Mouse (Mus musculus): ENCODE results near the gene Tubg1. TPM values are rescaled to one million over a fixed set of nuclear protein-coding genes. Genes with fewer than 3 reads are reported as not detected.
"Not testable (repeated sequence)": the region's sequence is repeated elsewhere in the genome, so short reads cannot be mapped to it uniquely, and the experiment has no call there.

Gene Tubg1
- polyA plus RNA-seq, 1 experiment from 2014 or later, result 62.7 TPM

GRCm38 (mm10) chr11:101146377-101146776 is 26.6 kb downstream of the Tubg1 start:
- Histone ChIP-seq H3K27me3 (no peaks in the 10 kb centered on the region), H3K27ac (no peak overlapping the region), H3K4me3 (no peak overlapping the region), H3K9ac (no peak overlapping the region), H3K4me1 (peaks cover 15% of the 10 kb centered on the region), H3K36me3 (no peaks in the 10 kb centered on the region), H3K4me2 (no peak overlapping the region), H3K9me3 (no peaks in the 10 kb centered on the region)
- 31% methylated on average over 10 of the region's 10 CpGs for WGBS
- no peak for ATAC-seq (ENCODE audit: insufficient number of reproducible peaks, low FRiP score, low TSS enrichment, low read depth)

GRCm38 (mm10) chr11:101148751-101149150 is 29.0 kb downstream of the Tubg1 start:
- Histone ChIP-seq H3K27me3 (no peaks in the 10 kb centered on the region), H3K4me1 (peaks cover 14% of the 10 kb centered on the region), H3K4me3 (no peak overlapping the region), H3K9me3 (no peaks in the 10 kb centered on the region), H3K27ac (peak overlapping the region; percentile 86), H3K36me3 (no peaks in the 10 kb centered on the region), H3K9ac (no peak overlapping the region), H3K4me2 (no peak overlapping the region)
- ATAC-seq (ENCODE audit: insufficient number of reproducible peaks, low FRiP score, low TSS enrichment, low read depth), result no peak
- 46% methylated on average over 10 of the region's 10 CpGs for WGBS

DNA sequence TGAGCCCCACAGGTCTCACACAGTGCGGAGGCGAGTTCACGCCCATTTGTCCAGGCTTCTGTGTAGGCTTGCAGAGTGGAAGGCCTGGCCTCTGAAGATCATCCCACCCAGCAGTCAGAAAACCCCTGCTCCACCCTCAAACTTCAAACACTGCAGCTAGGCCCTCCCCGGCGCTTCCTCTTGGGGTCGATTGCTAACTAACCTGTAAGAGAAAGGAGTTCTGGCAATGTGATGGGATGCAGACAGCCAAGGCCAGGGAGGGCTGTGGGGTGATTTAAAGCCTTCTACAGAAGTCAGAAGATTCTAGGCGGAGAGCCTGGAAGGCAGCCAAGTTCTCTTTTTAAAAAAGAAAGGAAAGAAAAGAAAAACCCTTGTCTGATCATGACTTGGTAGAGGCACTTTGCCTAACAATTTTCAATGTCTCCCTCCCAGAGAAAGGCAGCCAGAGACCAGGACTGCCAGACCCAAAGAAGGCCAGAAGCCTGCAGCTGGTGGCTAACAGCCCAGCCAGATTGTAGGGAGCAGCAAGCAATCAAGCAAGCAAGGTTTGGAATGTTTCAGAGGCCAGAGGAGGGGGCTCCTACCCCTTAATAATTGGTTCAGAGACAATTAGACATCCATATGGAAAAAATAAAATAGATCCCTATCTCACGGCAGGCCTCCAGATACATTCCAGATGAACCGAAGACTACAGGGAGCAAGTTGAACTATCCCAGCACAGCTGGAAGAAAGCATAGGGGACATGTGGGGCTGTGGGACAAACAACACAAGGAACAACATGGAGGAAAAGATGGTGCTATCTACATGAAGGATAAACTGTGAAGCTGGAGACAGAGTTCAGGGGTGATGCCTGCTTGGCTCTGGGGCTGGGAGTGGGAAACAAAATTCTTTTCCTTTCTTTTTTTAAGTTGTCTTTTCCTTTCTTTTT is 29.7 kb downstream of the Tubg1 start:
- Histone ChIP-seq H3K4me1 (peaks cover 11% of the 10 kb centered on the region), H3K9ac (no peak overlapping the region), H3K27ac (peak overlapping the region; percentile 86), H3K27me3 (no peaks in the 10 kb centered on the region), H3K4me2 (no peak overlapping the region), H3K36me3 (no peaks in the 10 kb centered on the region), H3K9me3 (no peaks in the 10 kb centered on the region), H3K4me3 (no peak overlapping the region)
- 15% methylated on average over 9 of the region's 9 CpGs for WGBS
- ATAC-seq (ENCODE audit: insufficient number of reproducible peaks, low FRiP score, low TSS enrichment, low read depth), result peak; percentile 83

DNA sequence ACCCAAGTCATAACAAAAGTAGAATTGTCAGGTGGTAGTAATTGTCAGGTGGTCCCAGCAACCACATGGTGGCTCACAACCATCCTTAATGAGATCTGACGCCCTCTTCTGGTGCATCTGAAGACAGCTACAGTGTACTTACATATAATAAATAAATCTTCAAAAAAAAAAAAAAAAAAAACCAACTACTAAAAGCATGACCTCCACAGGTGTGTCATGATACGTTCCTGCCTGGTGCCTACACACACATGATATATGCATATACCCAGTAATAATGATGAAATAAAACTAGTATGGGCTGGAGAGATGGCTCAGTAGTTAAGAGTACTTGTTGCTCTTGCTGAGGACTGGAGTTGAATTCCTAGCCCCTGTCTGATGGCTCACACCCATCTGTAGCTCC is 31.3 kb downstream of the Tubg1 start:
- ATAC-seq (ENCODE audit: insufficient number of reproducible peaks, low FRiP score, low TSS enrichment, low read depth), result no peak
- 49% methylated on average over 2 of the region's 2 CpGs for WGBS
- Histone ChIP-seq H3K4me3 (no peak overlapping the region), H3K27me3 (no peaks in the 10 kb centered on the region), H3K9me3 (no peaks in the 10 kb centered on the region), H3K36me3 (no peaks in the 10 kb centered on the region), H3K4me1 (peaks cover 16% of the 10 kb centered on the region), H3K27ac (no peak overlapping the region), H3K4me2 (no peak overlapping the region), H3K9ac (no peak overlapping the region)

- H3K4me1 ChIP-seq, result peaks cover 20% of the 10 kb centered on the region
- no peaks in the 10 kb centered on the region for H3K27me3 ChIP-seq
- no peaks in the 10 kb centered on the region for H3K36me3 ChIP-seq
- no peak overlapping the region for H3K4me3 ChIP-seq
- no peaks in the 10 kb centered on the region for H3K9me3 ChIP-seq
- WGBS, result 41% methylated on average over 1 of the region's 1 CpGs
- H3K4me2 ChIP-seq, result no peak overlapping the region
- H3K27ac ChIP-seq, result no peak overlapping the region
- no peak overlapping the region for H3K9ac ChIP-seq
- no peak for ATAC-seq (ENCODE audit: insufficient number of reproducible peaks, low FRiP score, low TSS enrichment, low read depth)
Measured at GRCm38 (mm10) chr11:101152825-101153224, 33.1 kb downstream of the Tubg1 start.

DNA sequence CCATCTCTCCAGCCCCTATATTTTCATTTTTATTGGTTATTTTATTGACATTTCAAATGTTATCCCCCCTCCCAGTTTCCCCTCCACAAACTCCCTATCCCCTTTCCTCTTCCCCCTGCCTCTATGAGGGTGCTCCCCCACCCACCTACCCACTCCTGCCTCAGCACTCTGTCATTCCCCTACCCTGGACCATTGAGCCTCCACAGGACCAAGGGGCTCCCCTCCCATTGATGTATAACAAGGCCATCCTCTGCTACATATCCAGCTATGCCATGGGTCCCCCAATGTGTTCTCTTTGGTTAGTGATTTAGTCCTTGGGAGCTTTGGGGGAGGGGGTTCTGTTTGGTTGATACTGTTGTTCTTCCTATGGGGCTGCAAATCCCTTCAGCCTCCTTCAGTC is 34.9 kb downstream of the Tubg1 start:
- Histone ChIP-seq H3K9me3 (no peaks in the 10 kb centered on the region), H3K27me3 (no peaks in the 10 kb centered on the region), H3K9ac (no peak overlapping the region), H3K36me3 (no peaks in the 10 kb centered on the region; the same call in 1 of the 2 replicates), H3K4me2 (no peak overlapping the region), H3K4me3 (no peak overlapping the region), H3K4me1 (peaks cover 10% of the 10 kb centered on the region), H3K27ac (no peak overlapping the region)
- ATAC-seq (ENCODE audit: insufficient number of reproducible peaks, low FRiP score, low TSS enrichment, low read depth), result no peak

- no peak overlapping the region for H3K4me3 ChIP-seq
- H3K27me3 ChIP-seq, result no peaks in the 10 kb centered on the region
- 66% methylated on average over 6 of the region's 6 CpGs for WGBS
- no peaks in the 10 kb centered on the region; the same call in 1 of the 2 replicates for H3K36me3 ChIP-seq
- peaks cover 10% of the 10 kb centered on the region for H3K4me1 ChIP-seq
- H3K9ac ChIP-seq, result no peak overlapping the region
- ATAC-seq (ENCODE audit: insufficient number of reproducible peaks, low FRiP score, low TSS enrichment, low read depth), result no peak
- H3K9me3 ChIP-seq, result no peaks in the 10 kb centered on the region
- no peak overlapping the region for H3K4me2 ChIP-seq
- no peak overlapping the region for H3K27ac ChIP-seq
Measured at GRCm38 (mm10) chr11:101155151-101155550, 35.4 kb downstream of the Tubg1 start.

DNA sequence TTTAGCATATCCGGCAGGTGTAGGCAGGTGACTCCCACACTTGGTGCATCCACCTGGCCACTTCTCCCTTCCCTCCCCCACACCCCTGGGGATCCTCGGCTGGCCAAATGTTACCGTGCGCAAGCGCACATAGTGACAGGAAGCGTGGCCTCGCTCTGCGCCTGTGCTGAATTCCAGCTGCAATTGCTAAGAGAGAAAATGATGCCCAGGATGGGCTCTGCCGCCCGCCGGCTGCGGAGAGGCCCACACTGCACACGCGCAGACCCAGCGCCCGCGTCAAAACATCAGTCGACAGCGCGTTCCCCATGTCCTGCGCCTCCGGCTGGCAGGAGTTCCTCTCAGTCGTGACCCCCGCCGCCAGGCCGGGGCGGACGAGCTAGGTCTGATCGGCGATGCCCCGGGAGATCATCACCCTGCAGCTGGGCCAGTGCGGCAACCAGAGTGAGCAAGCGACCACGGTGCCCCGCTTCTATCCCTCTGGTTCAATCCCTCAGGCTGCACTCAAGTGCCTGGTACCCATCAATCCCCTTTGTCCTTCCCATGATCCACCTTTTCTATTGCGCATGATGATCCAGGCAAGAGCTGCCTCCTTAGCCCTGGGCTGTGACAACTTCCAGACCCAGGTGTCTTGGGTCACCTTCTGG is 36.1 kb downstream of the Tubg1 start, which contains the start of gene Tubg2:
Gene Tubg2, plus strand, starts transcription at position 180 of the 644 bp plus-strand sequence.
- ATAC-seq (ENCODE audit: insufficient number of reproducible peaks, low FRiP score, low TSS enrichment, low read depth), result peak; percentile 8; the same call in 1 of the 2 replicates
- Histone ChIP-seq H3K4me3 (peak within 1 kb of the TSS; percentile 45), H3K36me3 (no peaks in the 10 kb centered on the region; the same call in 1 of the 2 replicates), H3K27me3 (no peaks in the 10 kb centered on the region), H3K9ac (peak within 1 kb of the TSS; percentile 55), H3K27ac (peak within 1 kb of the TSS; percentile 57; the same call in 1 of the 2 replicates), H3K9me3 (no peaks in the 10 kb centered on the region), H3K4me1 (peaks cover 10% of the 10 kb centered on the region), H3K4me2 (peak within 1 kb of the TSS; percentile 86)
- WGBS, result 2% methylated on average over 36 of the region's 36 CpGs

GRCm38 (mm10) chr11:101160151-101160550 is 40.4 kb downstream of the Tubg1 start:
- not testable (repeated sequence) for H3K4me3 ChIP-seq; H3K9me3 ChIP-seq; H3K9ac ChIP-seq; H3K4me2 ChIP-seq; ATAC-seq (ENCODE audit: insufficient number of reproducible peaks, low FRiP score, low TSS enrichment, low read depth); H3K27ac ChIP-seq
- H3K4me1 ChIP-seq, result peaks cover 32% of the 10 kb centered on the region
- H3K36me3 ChIP-seq, result peaks cover 40% of the 10 kb centered on the region
- H3K27me3 ChIP-seq, result peaks cover 36% of the 10 kb centered on the region
- 77% methylated on average over 10 of the region's 10 CpGs for WGBS

DNA sequence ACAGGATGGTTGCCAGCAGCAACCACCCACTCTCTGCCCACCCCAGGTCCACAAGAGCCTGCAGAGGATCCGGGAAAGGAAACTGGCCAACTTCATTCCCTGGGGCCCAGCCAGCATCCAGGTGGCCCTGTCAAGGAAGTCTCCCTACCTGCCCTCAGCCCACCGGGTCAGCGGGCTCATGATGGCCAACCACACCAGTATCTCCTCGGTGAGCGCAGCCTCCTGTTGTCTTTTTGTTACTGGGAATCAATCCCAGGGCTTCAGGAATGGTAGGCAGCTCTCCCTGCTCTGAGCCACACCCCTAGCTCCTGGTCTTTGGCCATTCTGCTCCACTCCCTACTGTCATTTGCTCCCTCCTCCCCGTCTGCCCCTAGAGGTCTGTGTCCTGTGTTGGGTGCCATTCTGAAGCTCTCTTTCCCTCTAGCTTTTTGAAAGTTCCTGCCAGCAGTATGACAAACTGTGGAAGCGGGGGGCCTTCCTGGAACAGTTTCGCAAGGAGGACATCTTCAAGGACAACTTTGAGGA is 41.3 kb downstream of the Tubg1 start:
- not testable (repeated sequence) for ATAC-seq (ENCODE audit: insufficient number of reproducible peaks, low FRiP score, low TSS enrichment, low read depth); H3K9ac ChIP-seq
- WGBS, result 70% methylated on average over 7 of the region's 8 CpGs

DNA sequence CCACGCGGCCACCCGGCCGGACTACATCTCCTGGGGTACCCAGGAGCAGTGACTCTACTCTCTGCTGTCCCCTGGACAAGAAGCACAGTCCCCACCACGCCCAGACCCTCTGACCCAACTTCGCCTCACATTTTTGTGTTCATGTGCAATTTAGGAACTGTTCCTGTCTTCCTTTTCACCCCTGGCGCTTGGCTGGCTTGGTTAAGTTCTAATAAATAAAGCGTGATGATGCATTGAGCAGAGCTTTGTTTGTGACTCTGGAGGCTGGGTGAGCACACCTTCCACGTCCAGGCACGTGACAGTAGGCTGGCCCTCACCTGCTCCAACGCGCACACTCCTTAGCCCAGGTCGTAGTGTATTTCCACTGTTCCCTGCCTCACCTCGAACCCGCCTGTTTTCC is 41.8 kb downstream of the Tubg1 start:
- Histone ChIP-seq H3K36me3 (peaks cover 52% of the 10 kb centered on the region), H3K9ac (no peak overlapping the region), H3K27me3 (peaks cover 50% of the 10 kb centered on the region), H3K4me2 (no peak overlapping the region), H3K4me3 (no peak overlapping the region), H3K9me3 (no peaks in the 10 kb centered on the region), H3K4me1 (peaks cover 28% of the 10 kb centered on the region), H3K27ac (no peak overlapping the region)
- 81% methylated on average over 15 of the region's 15 CpGs for WGBS
- ATAC-seq (ENCODE audit: insufficient number of reproducible peaks, low FRiP score, low TSS enrichment, low read depth), result no peak

More for the DNA sequence above, 41.3 kb downstream of the Tubg1 start:
- peaks cover 47% of the 10 kb centered on the region for H3K36me3 ChIP-seq
- peaks cover 30% of the 10 kb centered on the region for H3K4me1 ChIP-seq
- H3K9me3 ChIP-seq, H3K27ac ChIP-seq, H3K4me2 ChIP-seq, H3K4me3 ChIP-seq: not testable (repeated sequence)
- peaks cover 45% of the 10 kb centered on the region for H3K27me3 ChIP-seq

DNA sequence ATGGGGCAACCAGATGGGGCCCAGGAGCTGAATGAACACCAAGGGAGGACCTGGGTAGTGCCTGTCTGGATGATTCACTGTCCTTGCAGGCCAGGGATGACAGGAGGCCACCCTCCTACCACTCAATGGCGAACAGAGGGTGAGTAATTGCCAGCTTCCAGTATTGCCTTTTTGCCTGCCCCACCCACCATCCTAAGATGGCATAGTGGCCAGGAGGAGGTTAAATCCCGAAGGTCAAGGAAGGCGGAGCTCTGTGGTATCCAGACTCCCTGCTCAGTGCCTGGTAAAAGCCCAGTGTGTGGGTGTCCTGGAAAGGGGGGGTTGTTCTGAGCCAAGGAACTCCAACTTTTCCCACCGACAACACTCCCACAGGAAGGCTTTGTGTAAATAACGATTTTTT is 42.6 kb downstream of the Tubg1 start:
- H3K9me3 ChIP-seq, result no peaks in the 10 kb centered on the region
- peaks cover 58% of the 10 kb centered on the region for H3K27me3 ChIP-seq
- no peak overlapping the region for H3K9ac ChIP-seq
- H3K4me2 ChIP-seq, result no peak overlapping the region
- 51% methylated on average over 5 of the region's 5 CpGs for WGBS
- H3K4me3 ChIP-seq, result no peak overlapping the region
- peaks cover 28% of the 10 kb centered on the region for H3K4me1 ChIP-seq
- ATAC-seq (ENCODE audit: insufficient number of reproducible peaks, low FRiP score, low TSS enrichment, low read depth), result no peak
- H3K36me3 ChIP-seq, result peaks cover 59% of the 10 kb centered on the region
- H3K27ac ChIP-seq, result no peak overlapping the region

Measured in limb, embryonic 15.5 days (tissue).